Mouse (Mus musculus): ENCODE results near the gene Hoxd1.

DNA sequence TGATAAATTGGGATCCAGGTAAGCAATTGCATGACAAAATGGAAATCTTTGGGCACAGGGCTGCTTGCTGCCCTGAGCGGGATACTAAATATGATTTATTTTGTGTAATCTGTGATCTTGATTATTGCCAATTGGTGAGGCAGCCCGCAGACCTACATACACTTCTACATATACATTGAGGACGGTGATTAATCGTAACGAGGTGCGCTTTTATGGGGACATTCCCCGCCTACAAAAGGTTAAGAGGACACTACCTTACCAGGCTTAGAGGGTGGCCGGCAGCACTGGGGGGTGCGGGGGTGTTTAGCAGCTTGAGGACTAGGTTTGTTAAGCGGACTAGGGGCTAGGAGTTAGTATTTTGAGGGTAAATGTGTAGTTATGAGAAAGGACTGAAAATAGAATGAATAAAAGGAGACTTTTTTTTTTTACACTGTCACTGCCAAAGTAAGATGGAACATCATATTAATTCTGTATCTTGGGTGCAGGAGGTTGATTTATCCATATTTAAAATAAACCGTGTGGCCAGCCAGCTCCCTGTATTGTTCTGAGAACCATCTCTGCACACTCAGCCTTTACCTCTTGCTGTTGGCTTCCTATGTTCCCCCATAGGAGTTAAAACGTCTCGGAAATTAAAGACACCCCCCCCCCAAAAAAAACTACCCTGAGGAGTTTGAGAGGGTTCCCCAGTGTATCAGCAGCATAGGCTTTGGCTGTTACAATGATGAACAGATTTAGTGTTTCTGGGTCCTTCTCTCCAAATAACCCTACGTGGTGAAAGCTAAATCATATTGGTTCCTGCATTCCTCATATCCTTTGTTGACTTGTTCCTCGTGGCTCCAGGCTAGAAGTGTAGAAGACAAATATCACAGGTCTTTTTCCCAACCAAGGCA is 25.8 kb upstream of the Hoxd1 start:
- TF ChIP-seq CTCF (IDR thresholded peaks at IDR 0.05; ENCODE audit: low read depth) (no peak), EP300 (IDR thresholded peaks at IDR 0.05; ENCODE audit: low read depth) (no peak)
